Mouse (Mus musculus): ENCODE measurements around the gene Cstf1. TPM values are rescaled to one million over a fixed set of nuclear protein-coding genes. Genes with fewer than 3 reads are reported as not detected.

The Cstf1 gene
- polyA plus RNA-seq, 1 experiment = 12.8 TPM

DNA sequence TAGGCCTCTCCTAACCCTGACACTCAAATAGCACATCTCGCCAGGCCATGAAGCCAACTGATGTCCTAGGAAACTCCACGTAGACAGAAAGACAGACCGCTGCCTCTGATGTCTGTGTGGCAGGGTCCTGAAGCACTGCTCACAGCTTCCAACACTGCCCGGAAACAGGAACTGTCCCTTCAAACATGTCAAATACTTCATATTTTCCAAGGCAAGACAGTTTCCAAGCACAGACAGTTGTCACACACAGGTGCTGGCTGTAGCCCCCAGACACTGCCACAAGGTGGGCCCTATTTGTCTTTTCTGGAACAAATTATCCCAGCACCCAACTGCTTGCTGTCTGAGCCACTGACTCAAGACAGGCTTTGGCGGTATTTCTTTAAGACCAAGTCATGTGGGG lies 47.7 kb downstream of the Cstf1 start:
- Histone ChIP-seq H3K27ac (replicated peaks; ENCODE audit: low read depth, low read length) (no peak overlapping the region), H3K4me3 (ENCODE audit: insufficient read depth, low read depth, low read length) (no peak overlapping the region), H3K4me1 (ENCODE audit: control insufficient read depth, insufficient read depth, insufficient read length, low read length) (no peaks in the 10 kb centered on the region)

DNA sequence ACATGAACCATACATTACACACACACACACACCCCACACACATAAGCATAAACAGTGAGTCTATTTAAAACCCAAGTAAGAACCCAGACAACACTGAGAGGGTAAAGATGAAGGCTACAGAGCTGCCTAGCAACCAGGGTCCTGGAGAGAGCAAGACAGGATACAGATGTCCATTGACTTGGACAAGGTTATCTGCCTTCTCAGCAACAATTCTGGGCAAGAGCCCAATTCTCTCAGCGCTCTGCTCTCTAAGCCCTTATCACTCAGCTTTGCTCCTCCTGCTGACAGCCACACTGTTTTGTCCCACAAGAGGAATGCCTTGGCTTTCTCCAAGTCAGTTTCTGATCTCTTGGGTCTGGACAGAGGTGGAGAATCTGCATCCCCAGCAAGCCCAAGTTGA lies 60.1 kb downstream of the Cstf1 start:
- Histone ChIP-seq H3K4me3 (ENCODE audit: insufficient read depth, low read depth, low read length) (no peak overlapping the region), H3K4me1 (ENCODE audit: control insufficient read depth, insufficient read depth, insufficient read length, low read length) (no peaks in the 10 kb centered on the region), H3K27ac (replicated peaks; ENCODE audit: low read depth, low read length) (no peak overlapping the region)

Other genes with a start within 250 kb of the Cstf1 start
- not detected in 2 replicates for gene Mc3r, start 122.2 kb upstream of the Cstf1 start, polyA plus RNA-seq (2012; ENCODE audit: insufficient read depth, insufficient read length, missing spikeins)
- gene Fam210b, start 25.1 kb upstream of the Cstf1 start, polyA plus RNA-seq (2012; ENCODE audit: insufficient read depth, insufficient read length, missing spikeins) = 8.7 and 14.8 TPM in 2 replicates
- gene Aurka, start 146 bp upstream of the Cstf1 start, polyA plus RNA-seq (2012; ENCODE audit: insufficient read depth, insufficient read length, missing spikeins) = 1.3 TPM in 1 of 2 replicates, not detected in the other
- gene Cass4, start 23.1 kb downstream of the Cstf1 start, polyA plus RNA-seq (2012; ENCODE audit: insufficient read depth, insufficient read length, missing spikeins) = 0.63 and 0.75 TPM in 2 replicates
- 91.4 and 101 TPM in 2 replicates for gene Rtf2, start 69.9 kb downstream of the Cstf1 start, polyA plus RNA-seq (2012; ENCODE audit: insufficient read depth, insufficient read length, missing spikeins)
- gene Gcnt7, start 87.9 kb downstream of the Cstf1 start, polyA plus RNA-seq (2012; ENCODE audit: insufficient read depth, insufficient read length, missing spikeins) = not detected in 2 replicates
- gene Fam209, start 101.8 kb downstream of the Cstf1 start, polyA plus RNA-seq (2012; ENCODE audit: insufficient read depth, insufficient read length, missing spikeins) = not detected in 2 replicates
- not detected in 2 replicates for gene Tfap2c, start 178.9 kb downstream of the Cstf1 start, polyA plus RNA-seq (2012; ENCODE audit: insufficient read depth, insufficient read length, missing spikeins)

Data from brown adipose tissue, adult 24 weeks (tissue).